ENCODE assay signal across 29 mouse cellular contexts in genomic region chr5:74861297-74861696, GRCm38 (mm10).
DNase-seq lines count a peak whose midpoint lies in the region; ATAC-seq and TF ChIP-seq lines count a peak whose summit lies in the region.
"Had no signal": no experiment of that assay in that cellular context is flagged by ENCODE, and none has a peak within 500 bp of the region (broad histone marks: within the 10 kb centered on the region; RNA-seq: fewer than 3 reads in every experiment).

No protein-coding gene starts in this region.

- no peaks in the 10 kb centered on the region for H3K4me1 ChIP-seq in kidney, adult 2 months (ENCODE audit: control insufficient read depth, insufficient read depth, low read length)
- peaks cover 3% of the 10 kb centered on the region; the same call in 1 of the 2 replicates for H3K4me1 ChIP-seq in lung, embryonic 16.5 days (replicated peaks; ENCODE audit: control insufficient read depth, insufficient read depth, low read length)
- no peaks in the 10 kb centered on the region; the same call in 1 of the 2 replicates for H3K4me1 ChIP-seq in lung, adult 2 months (ENCODE audit: control insufficient read depth, insufficient read depth, low read length)
- 0 out of 2 replicates have a peak, but pooled peaks cover 3% of the 10 kb centered on the region for H3K4me1 ChIP-seq in forebrain, embryonic 10.5 days
- H3K4me1 ChIP-seq: heart, embryonic 15.5 days; midbrain, embryonic 13.5 days had no signal

- no peak for TF ChIP-seq POLR2A in kidney, adult 2 months (IDR thresholded peaks at IDR 0.05; ENCODE audit: low read depth, low read length)
- TF ChIP-seq POLR2A in lung, adult 2 months (IDR thresholded peaks at IDR 0.05; ENCODE audit: borderline replicate concordance, extremely low read depth, low read depth, low read length) = no peak

- TF ChIP-seq CTCF in kidney, adult 2 months (conservative IDR thresholded peaks at IDR 0.05; ENCODE audit: insufficient read depth, insufficient read length, low read depth, low read length) = no peak
- no peak for TF ChIP-seq CTCF in lung, adult 2 months (IDR thresholded peaks at IDR 0.05; ENCODE audit: insufficient read depth, low read length)

- peak; percentile 2 for DNase-seq in adrenal gland, adult 2 months
- no peak for DNase-seq in adrenal gland, postnatal 10 days
- DNase-seq in kidney, adult 2 months = peak; percentile 25
- DNase-seq in kidney, adult 8-10 months = no peak
- DNase-seq in lung, adult 2 months = no peak
- peak; percentile 21 for DNase-seq in brain, adult 2 months (ENCODE audit: low read depth, low spot score)
- no peak for DNase-seq in forebrain, embryonic 10.5 days (ENCODE audit: extremely low spot score, low spot score)
- DNase-seq: adrenal gland, postnatal 14 days; cerebellum, adult 11-12 months; cerebellum, adult 9-11 months; embryo, embryonic 11 days; gastrocnemius, postnatal 10 days; kidney, adult 11 months; kidney, postnatal 36 days; right cerebral cortex, postnatal 4 days; thymus, adult 2 months; thymus, postnatal 36 days had no signal

- H3K27me3 ChIP-seq in kidney, adult 2 months (replicated peaks; ENCODE audit: control insufficient read depth, insufficient read depth, low read length) = no peaks in the 10 kb centered on the region
- H3K27me3 ChIP-seq in lung, embryonic 16.5 days (ENCODE audit: control insufficient read depth, insufficient read depth, low read depth, low read length) = no peaks in the 10 kb centered on the region
- no peaks in the 10 kb centered on the region for H3K27me3 ChIP-seq in forebrain, embryonic 10.5 days (ENCODE audit: poor library complexity, severe bottlenecking)
- H3K27me3 ChIP-seq: CH12.LX; embryonic facial prominence, embryonic 12.5 days; heart, embryonic 15.5 days; limb, embryonic 13.5 days; midbrain, embryonic 13.5 days had no signal

- peak; percentile 57 for ATAC-seq in lung, embryonic 16.5 days (ENCODE audit: low read depth)
- ATAC-seq: forebrain, embryonic 16.5 days; inflammation-experienced regulatory T-cells, adult 6 months; midbrain, embryonic 13.5 days had no signal

- WGBS in kidney, adult 2 months = 50% methylated on average over 2 of the region's 2 CpGs
- WGBS in lung, embryonic 16.5 days = 35% methylated on average over 2 of the region's 2 CpGs
- 30% methylated on average over 2 of the region's 2 CpGs for WGBS in lung, adult 2 months
- 74% methylated on average over 2 of the region's 2 CpGs for WGBS in forebrain, embryonic 10.5 days

- H3K27ac ChIP-seq in kidney, adult 2 months (ENCODE audit: insufficient read depth, low read depth, low read length) = no peak overlapping the region
- H3K27ac ChIP-seq in lung, embryonic 16.5 days (ENCODE audit: low read length) = no peak overlapping the region
- no peak overlapping the region for H3K27ac ChIP-seq in forebrain, embryonic 10.5 days
- H3K27ac ChIP-seq: embryonic facial prominence, embryonic 12.5 days; heart, embryonic 10.5 days; heart, embryonic 15.5 days; limb, embryonic 13.5 days; macrophage; midbrain, embryonic 13.5 days; stomach, postnatal 0 days had no signal

- no peaks in the 10 kb centered on the region for H3K36me3 ChIP-seq in kidney, adult 2 months (ENCODE audit: control insufficient read depth, insufficient read depth, low read length)
- H3K36me3 ChIP-seq in lung, embryonic 16.5 days (ENCODE audit: control insufficient read depth, insufficient read depth, low read length) = no peaks in the 10 kb centered on the region
- no peaks in the 10 kb centered on the region for H3K36me3 ChIP-seq in forebrain, embryonic 10.5 days (replicated peaks)
- H3K36me3 ChIP-seq: embryonic facial prominence, embryonic 12.5 days; heart, embryonic 10.5 days; heart, embryonic 15.5 days; limb, embryonic 13.5 days; midbrain, embryonic 13.5 days had no signal

- no peaks in the 10 kb centered on the region for H3K9me3 ChIP-seq in lung, embryonic 16.5 days (ENCODE audit: control insufficient read depth, low read length)
- H3K9me3 ChIP-seq in forebrain, embryonic 10.5 days = no peaks in the 10 kb centered on the region
- H3K9me3 ChIP-seq: embryonic facial prominence, embryonic 12.5 days; heart, embryonic 10.5 days; heart, embryonic 15.5 days; limb, embryonic 13.5 days; midbrain, embryonic 13.5 days had no signal

- no peak overlapping the region for H3K4me2 ChIP-seq in lung, embryonic 16.5 days (ENCODE audit: low read depth, low read length)
- H3K4me2 ChIP-seq: embryonic facial prominence, embryonic 12.5 days; heart, embryonic 15.5 days; limb, embryonic 13.5 days; liver, embryonic 11.5 days; midbrain, embryonic 13.5 days had no signal

- no peak overlapping the region for H3K9ac ChIP-seq in lung, embryonic 16.5 days (ENCODE audit: low read length)
- H3K9ac ChIP-seq: embryonic facial prominence, embryonic 12.5 days; heart, embryonic 15.5 days; limb, embryonic 13.5 days; midbrain, embryonic 13.5 days had no signal

- no peak overlapping the region for H3K4me3 ChIP-seq in kidney, adult 2 months (ENCODE audit: insufficient read depth, low read depth, low read length)
- no peak overlapping the region for H3K4me3 ChIP-seq in lung, embryonic 16.5 days (ENCODE audit: low read length)
- no peak overlapping the region for H3K4me3 ChIP-seq in lung, adult 2 months (replicated peaks; ENCODE audit: extremely low read depth, low read depth, low read length)
- H3K4me3 ChIP-seq in forebrain, embryonic 10.5 days = no peak overlapping the region
- H3K4me3 ChIP-seq: embryonic facial prominence, embryonic 12.5 days; heart, embryonic 10.5 days; heart, embryonic 15.5 days; limb, embryonic 13.5 days; midbrain, embryonic 13.5 days had no signal

Comparison
In these comparisons a context has a peak if more than half of its experiments do, and no peak if none do; other contexts are left out.
1. DNase-seq: peak in adrenal gland, adult 2 months (single experiment), kidney, adult 2 months (single experiment) and brain, adult 2 months (single experiment); none in adrenal gland, postnatal 10 days (single experiment), kidney, adult 8-10 months (0 of 2), lung, adult 2 months (single experiment) and forebrain, embryonic 10.5 days (single experiment).